Mouse (Mus musculus): ENCODE measurements at regions not wholly inside any gene's neighbourhood (a gene's known extent, or its start where the extent isn't known, plus 50 kb on each side); places are given as distances from the start of the nearest gene placed in this dataset.
A peak's percentile ranks its signal among the peaks of the same experiment; 100 is the strongest.

DNA sequence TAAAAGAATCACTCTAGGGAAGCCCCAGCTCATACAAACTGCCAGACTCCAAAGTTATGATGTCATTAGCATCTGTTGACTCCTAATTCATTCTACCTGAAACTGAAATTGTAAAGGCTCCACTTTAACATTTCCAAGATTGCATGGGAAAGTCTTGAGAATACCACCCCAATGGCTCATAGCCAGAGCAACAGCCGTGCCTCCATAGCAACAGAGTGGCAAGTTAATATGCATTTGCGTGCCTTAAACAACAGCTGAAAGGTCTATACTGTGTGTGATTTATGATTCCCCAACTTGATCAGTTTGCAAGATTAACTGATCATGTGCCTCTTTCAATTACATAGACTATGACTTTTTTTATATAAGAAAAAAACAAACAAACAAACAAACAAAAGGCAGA is 190.8 kb upstream of the Ppargc1a start:
- TF ChIP-seq CTCF (IDR thresholded peaks at IDR 0.05; ENCODE audit: low read depth): no peak
- no peak for DNase-seq
- H3K36me3 ChIP-seq (ENCODE audit: insufficient read depth): no peaks in the 10 kb centered on the region
- 65% methylated on average over 2 of the region's 2 CpGs for WGBS
- H3K27me3 ChIP-seq (ENCODE audit: insufficient read depth, low read length): no peaks in the 10 kb centered on the region
- H3K9me3 ChIP-seq (ENCODE audit: low read depth, low read length): no peaks in the 10 kb centered on the region
- no peaks in the 10 kb centered on the region for H3K4me1 ChIP-seq (ENCODE audit: insufficient read depth)
- H3K4me3 ChIP-seq (ENCODE audit: low read depth, low read length): no peak overlapping the region
- no peak overlapping the region for H3K9ac ChIP-seq
- H3K4me2 ChIP-seq: no peak overlapping the region
- no peak overlapping the region for H3K27ac ChIP-seq (ENCODE audit: low read depth)
- ATAC-seq (ENCODE audit: insufficient read depth): no peak

DNA sequence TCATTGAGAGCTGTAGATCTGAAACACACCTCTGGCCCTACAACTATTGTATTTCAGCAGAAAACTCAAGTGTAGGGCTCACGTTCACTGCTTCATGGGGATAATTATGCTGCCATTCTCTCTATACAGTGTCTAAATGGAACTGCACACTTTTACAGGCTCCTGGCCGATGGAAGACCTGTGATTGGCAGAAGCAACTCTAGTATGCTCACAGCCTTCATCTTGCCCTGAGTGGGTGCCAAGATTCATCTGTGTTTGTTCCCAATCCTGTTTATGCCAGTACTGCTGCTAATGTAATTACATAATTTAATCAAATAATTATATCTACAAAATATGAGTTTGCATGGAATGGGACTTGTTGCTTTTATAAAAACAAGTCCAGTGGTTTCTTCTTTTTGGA is 190.3 kb upstream of the Ppargc1a start:
- H3K27ac ChIP-seq (ENCODE audit: low read depth): no peak overlapping the region
- no peak for TF ChIP-seq CTCF (IDR thresholded peaks at IDR 0.05; ENCODE audit: low read depth)
- H3K27me3 ChIP-seq (ENCODE audit: insufficient read depth, low read length): no peaks in the 10 kb centered on the region
- ATAC-seq (ENCODE audit: insufficient read depth): no peak
- WGBS: 79% methylated on average over 2 of the region's 2 CpGs
- no peak overlapping the region for H3K4me2 ChIP-seq
- no peaks in the 10 kb centered on the region for H3K4me1 ChIP-seq (ENCODE audit: insufficient read depth)
- no peaks in the 10 kb centered on the region for H3K36me3 ChIP-seq (ENCODE audit: insufficient read depth)
- DNase-seq: no peak
- H3K4me3 ChIP-seq (ENCODE audit: low read depth, low read length): no peak overlapping the region
- no peaks in the 10 kb centered on the region for H3K9me3 ChIP-seq (ENCODE audit: low read depth, low read length)
- H3K9ac ChIP-seq: no peak overlapping the region

DNA sequence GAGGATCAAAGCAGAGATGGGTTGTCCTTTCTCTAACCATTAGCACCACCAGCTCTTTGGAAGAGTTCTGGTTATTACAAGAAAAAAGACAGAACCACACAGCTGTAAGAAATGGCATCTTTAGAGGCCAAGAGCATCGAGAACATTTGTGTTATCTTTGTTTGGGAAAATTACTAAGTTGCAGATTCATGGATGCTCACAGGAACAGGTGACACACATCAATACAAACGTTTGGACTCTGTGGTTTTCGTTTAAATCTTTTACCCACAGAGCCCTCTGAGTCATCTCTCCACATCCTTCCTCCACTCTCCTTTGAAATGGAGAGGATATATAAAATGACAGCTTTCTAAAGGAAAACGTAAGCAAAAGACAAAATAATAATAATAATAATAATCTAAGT is 184.5 kb upstream of the Ppargc1a start:
- 43% methylated on average over 4 of the region's 4 CpGs for WGBS
- H3K36me3 ChIP-seq (ENCODE audit: insufficient read depth): no peaks in the 10 kb centered on the region

DNA sequence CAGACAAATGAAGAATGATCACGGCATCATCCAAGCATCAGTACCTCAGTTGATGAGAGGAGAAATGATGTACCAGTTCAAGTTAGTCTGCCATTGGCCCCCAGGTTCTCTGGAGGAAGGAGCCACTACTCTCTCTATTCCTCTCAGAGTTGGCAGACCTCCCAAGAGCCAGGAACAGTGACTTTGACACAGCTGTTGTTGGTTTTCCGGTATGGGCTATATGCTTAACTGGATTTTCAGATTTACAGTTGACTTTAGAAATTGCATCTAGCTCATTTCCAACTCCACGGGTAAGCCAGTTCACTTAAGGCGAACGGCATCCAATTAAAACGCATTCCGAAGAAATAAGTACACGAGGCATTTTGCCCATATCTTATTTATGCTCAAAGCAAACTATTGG is 182.9 kb upstream of the Ppargc1a start:
- H3K36me3 ChIP-seq (ENCODE audit: insufficient read depth): no peaks in the 10 kb centered on the region
- H3K9me3 ChIP-seq (ENCODE audit: low read depth, low read length): no peaks in the 10 kb centered on the region
- ATAC-seq (ENCODE audit: insufficient read depth) (no peak), DNase-seq (no peak)
- no peak overlapping the region for H3K27ac ChIP-seq (ENCODE audit: low read depth)
- no peaks in the 10 kb centered on the region for H3K4me1 ChIP-seq (ENCODE audit: insufficient read depth)
- H3K4me2 ChIP-seq: no peak overlapping the region
- WGBS: 88% methylated on average over 8 of the region's 8 CpGs
- H3K9ac ChIP-seq: no peak overlapping the region
- no peak overlapping the region for H3K4me3 ChIP-seq (ENCODE audit: low read depth, low read length)
- H3K27me3 ChIP-seq (ENCODE audit: insufficient read depth, low read length): no peaks in the 10 kb centered on the region
- no peak for TF ChIP-seq CTCF (IDR thresholded peaks at IDR 0.05; ENCODE audit: low read depth)

More for the DNA sequence above, 184.5 kb upstream of the Ppargc1a start:
- Histone ChIP-seq H3K27ac (ENCODE audit: low read depth) (no peak overlapping the region), H3K9ac (no peak overlapping the region), H3K9me3 (ENCODE audit: low read depth, low read length) (no peaks in the 10 kb centered on the region), H3K27me3 (ENCODE audit: insufficient read depth, low read length) (no peaks in the 10 kb centered on the region), H3K4me1 (ENCODE audit: insufficient read depth) (no peaks in the 10 kb centered on the region), H3K4me2 (no peak overlapping the region), H3K4me3 (ENCODE audit: low read depth, low read length) (no peak overlapping the region)
- ATAC-seq (ENCODE audit: insufficient read depth): no peak
- DNase-seq: no peak
- TF ChIP-seq CTCF (IDR thresholded peaks at IDR 0.05; ENCODE audit: low read depth): no peak

DNA sequence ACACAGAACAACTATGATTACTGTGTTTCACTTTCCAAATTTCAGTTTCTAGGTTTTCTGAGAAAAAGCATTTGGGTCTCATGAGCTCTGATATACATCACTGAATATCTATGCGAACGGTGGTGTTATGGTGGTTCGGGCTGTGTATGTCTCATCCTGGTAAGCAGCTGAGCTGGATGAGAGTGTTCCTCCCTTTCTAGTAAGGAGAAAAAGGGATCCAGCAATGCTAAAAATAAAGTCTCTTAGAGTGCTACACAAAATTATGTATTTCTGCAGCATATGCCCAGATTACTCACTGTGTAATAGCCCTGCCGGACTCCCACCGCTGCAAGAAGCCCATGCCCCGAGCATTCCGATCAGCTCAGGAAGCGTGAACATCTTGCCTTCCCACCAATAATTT is 173.4 kb upstream of the Ppargc1a start:
- TF ChIP-seq CTCF (IDR thresholded peaks at IDR 0.05; ENCODE audit: low read depth): no peak
- H3K27ac ChIP-seq (ENCODE audit: low read depth): no peak overlapping the region
- no peak overlapping the region for H3K4me3 ChIP-seq (ENCODE audit: low read depth, low read length)
- ATAC-seq (ENCODE audit: insufficient read depth) (no peak), DNase-seq (no peak)
- no peaks in the 10 kb centered on the region for H3K9me3 ChIP-seq (ENCODE audit: low read depth, low read length)
- H3K4me2 ChIP-seq: no peak overlapping the region
- H3K9ac ChIP-seq: no peak overlapping the region
- no peaks in the 10 kb centered on the region for H3K4me1 ChIP-seq (ENCODE audit: insufficient read depth)
- H3K36me3 ChIP-seq (ENCODE audit: insufficient read depth): no peaks in the 10 kb centered on the region
- no peaks in the 10 kb centered on the region for H3K27me3 ChIP-seq (ENCODE audit: insufficient read depth, low read length)
- 94% methylated on average over 8 of the region's 8 CpGs for WGBS

DNA sequence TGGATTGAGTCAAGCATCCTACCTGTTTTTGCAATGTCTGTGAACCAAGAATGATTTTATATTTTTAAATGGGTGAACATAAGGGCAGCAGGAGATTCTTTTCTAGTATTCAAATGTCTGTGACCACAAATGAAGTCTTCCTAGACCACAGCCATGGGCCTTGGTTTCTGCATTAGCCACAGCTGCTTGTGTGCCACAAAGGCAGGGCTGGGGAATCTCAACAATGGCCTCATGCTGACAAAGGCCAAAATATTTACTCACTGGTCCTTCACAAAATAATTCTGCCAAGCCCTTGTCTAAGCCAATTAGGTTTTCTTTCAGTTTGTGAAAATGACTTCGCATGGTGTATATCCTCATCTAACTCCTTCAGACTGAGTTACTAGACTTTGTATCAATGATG is 162.7 kb upstream of the Ppargc1a start:
- Histone ChIP-seq H3K27me3 (ENCODE audit: insufficient read depth, low read length) (no peaks in the 10 kb centered on the region), H3K27ac (ENCODE audit: low read depth) (no peak overlapping the region), H3K36me3 (ENCODE audit: insufficient read depth) (no peaks in the 10 kb centered on the region), H3K4me3 (ENCODE audit: low read depth, low read length) (no peak overlapping the region), H3K9me3 (ENCODE audit: low read depth, low read length) (no peaks in the 10 kb centered on the region), H3K4me2 (no peak overlapping the region), H3K4me1 (ENCODE audit: insufficient read depth) (no peaks in the 10 kb centered on the region), H3K9ac (no peak overlapping the region)
- TF ChIP-seq CTCF (IDR thresholded peaks at IDR 0.05; ENCODE audit: low read depth): no peak
- DNase-seq: no peak
- 83% methylated on average over 1 of the region's 1 CpGs for WGBS
- no peak for ATAC-seq (ENCODE audit: insufficient read depth)

DNA sequence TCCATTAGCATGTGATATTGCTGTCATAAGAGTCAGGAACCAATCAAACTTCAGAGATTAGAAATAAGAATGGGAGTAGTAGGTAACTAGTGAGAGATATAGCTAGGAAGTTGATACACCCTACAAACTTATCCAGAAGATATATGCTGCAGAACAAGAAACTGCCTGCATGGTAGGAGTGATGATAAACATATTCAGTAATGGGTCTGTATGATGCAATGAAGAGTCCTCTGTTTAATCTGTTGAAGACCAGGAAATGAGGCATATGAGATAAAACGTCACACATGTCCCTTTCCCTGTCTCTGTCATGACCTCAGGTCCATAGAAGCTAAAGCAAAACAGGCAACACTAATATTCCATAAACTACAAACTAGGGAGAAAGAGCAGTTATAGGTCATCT is 162.2 kb upstream of the Ppargc1a start:
- no peak overlapping the region for H3K9ac ChIP-seq
- no peaks in the 10 kb centered on the region for H3K36me3 ChIP-seq (ENCODE audit: insufficient read depth)
- no peak for DNase-seq
- H3K4me1 ChIP-seq (ENCODE audit: insufficient read depth): no peaks in the 10 kb centered on the region
- no peaks in the 10 kb centered on the region for H3K27me3 ChIP-seq (ENCODE audit: insufficient read depth, low read length)
- 65% methylated on average over 1 of the region's 1 CpGs for WGBS
- ATAC-seq (ENCODE audit: insufficient read depth): no peak
- H3K4me2 ChIP-seq: no peak overlapping the region
- H3K4me3 ChIP-seq (ENCODE audit: low read depth, low read length): no peak overlapping the region
- H3K9me3 ChIP-seq (ENCODE audit: low read depth, low read length): no peaks in the 10 kb centered on the region
- no peak for TF ChIP-seq CTCF (IDR thresholded peaks at IDR 0.05; ENCODE audit: low read depth)
- no peak overlapping the region for H3K27ac ChIP-seq (ENCODE audit: low read depth)

DNA sequence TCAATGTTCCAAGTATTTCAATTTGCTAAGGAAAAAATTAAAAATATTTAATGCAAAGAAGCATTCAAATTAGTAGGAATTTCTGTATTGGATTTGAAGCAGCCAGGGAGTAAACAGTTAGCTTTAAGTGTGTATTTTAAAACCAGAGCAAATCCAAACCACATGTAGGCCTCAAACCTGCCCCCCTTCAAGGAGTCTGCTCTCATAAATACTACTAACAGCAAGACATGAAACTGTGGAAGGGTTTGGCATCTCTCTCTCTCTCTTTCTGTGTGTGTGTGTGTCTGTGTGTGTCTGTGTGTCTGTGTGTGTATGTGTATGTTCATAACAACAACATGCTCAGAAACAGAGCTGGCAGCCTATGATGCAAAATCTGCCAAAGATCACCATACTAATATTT is 159.2 kb upstream of the Ppargc1a start:
- Histone ChIP-seq H3K4me3 (ENCODE audit: low read depth, low read length) (no peak overlapping the region), H3K9me3 (ENCODE audit: low read depth, low read length) (no peaks in the 10 kb centered on the region), H3K36me3 (ENCODE audit: insufficient read depth) (no peaks in the 10 kb centered on the region), H3K4me1 (ENCODE audit: insufficient read depth) (no peaks in the 10 kb centered on the region), H3K27me3 (ENCODE audit: insufficient read depth, low read length) (no peaks in the 10 kb centered on the region), H3K27ac (ENCODE audit: low read depth) (no peak overlapping the region), H3K4me2 (no peak overlapping the region), H3K9ac (no peak overlapping the region)
- TF ChIP-seq CTCF (IDR thresholded peaks at IDR 0.05; ENCODE audit: low read depth): no peak
- ATAC-seq (ENCODE audit: insufficient read depth) (no peak), DNase-seq (peak; percentile 11)
